Mouse (Mus musculus): ENCODE data around the gene Vps35.

DNA sequence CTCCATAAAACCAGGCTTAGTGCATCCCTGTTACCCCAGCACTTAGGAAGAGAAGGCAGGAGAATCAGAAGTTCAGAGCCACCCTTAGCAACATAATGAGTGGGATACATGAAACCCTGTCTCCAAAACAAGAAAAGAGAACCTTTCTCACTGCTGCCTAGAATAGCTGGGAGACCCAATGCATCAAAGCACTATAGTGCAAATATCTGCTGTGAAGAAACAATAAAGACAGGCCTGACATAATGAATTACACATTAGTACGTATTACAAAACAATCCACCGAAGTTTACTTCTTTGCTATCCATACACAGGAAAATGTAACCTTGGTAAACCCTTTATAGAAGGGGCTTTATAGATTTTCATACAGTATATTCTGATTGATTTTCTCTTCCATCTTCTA, 9.0 kb upstream of the Vps35 start:
- TF ChIP-seq CTCF (IDR thresholded peaks at IDR 0.05; ENCODE audit: insufficient read depth, low read length) (no peak), POLR2A (IDR thresholded peaks at IDR 0.05; ENCODE audit: borderline replicate concordance, extremely low read depth, low read depth, low read length) (no peak)
